Mouse (Mus musculus) layer of hippocampus, postnatal 14 days (tissue): ENCODE measurements around the gene Sympk. TPM values are rescaled to one million over a fixed set of nuclear protein-coding genes. Genes with fewer than 3 reads are reported as not detected.

ENCODE experiments used
- DNase-seq, 2 experiments: peaks; one replicate each; pipeline ENCODE4 v3.0.0; 2021 to 2022; ENCODE audit warnings: low spot score in 2 of 2, mixed read lengths in 1 of 2
- total RNA-seq, 2 experiments: library from RNA; stranded (reverse); gene quantifications; 2 replicates each; pipeline ENCODE4 v1.2.3; 2021

Gene Sympk
- total RNA-seq, 2 experiments from 2014 or later: 103 to 105 TPM

DNA sequence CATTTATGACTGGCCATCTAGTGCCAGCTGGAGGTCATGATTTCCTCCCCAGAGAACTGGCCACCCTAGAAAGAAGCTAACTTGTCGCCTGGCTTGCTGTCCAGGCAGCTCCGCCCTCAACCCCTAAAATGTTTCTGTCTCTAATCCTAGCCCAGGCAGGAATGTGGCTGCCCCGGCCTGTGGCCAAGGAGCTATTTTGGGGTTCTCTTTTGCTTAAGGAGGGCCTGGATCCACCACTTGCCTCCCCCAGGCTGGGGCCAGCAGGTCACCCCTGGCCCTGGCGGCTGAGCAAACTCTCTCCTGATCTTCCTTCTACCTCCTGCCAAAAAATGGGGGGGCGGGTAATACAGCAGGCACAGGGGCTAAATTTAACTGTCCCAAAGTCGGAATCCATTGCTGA, 58.9 kb downstream of the Sympk start:
- no peak for DNase-seq

DNA sequence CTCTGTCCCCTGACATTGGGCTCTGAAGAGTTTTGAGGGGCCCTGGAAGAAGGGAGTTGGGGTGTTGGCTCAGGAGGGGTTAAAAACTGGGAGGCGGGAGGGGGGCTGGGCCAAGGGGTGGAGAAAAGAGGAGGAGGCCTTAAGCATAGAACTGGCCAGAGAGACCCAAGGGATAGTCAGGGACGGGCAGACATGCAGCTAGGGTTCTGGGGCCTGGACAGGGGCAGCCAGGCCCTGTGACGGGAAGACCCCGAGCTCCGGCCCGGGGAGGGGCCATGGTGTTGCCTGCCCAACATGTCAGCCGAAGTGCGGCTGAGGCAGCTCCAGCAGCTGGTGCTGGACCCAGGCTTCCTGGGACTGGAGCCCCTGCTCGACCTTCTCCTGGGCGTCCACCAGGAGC, 59.5 kb downstream of the Sympk start, which contains the start of gene Dmpk:
TSS of gene Dmpk (plus strand) at position 149 of the 400 bp plus-strand sequence.
- DNase-seq: no peak

DNA sequence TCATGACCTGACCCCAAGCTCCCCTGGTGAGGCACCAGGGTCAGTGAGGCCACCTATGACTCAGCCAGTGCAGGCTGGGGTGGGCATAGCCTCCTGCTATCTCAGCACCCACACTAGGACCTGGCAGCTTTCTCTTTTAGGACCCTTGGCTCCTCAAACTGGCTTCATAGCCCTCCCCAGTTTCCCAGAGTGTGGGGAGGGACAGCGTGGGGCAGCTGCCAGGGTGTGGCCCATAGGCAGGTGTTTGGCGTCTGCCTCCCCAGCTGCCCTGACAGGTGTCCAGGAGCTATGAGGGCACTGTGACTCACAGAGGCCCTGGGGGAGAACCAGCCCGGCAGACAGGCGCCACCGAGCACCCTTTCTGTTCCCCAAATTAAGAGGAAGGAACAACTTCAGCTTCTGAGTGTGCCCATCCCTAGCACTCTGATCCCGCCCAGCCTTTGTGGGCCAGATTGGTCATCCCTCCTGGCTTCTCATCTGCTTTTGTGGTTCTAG, 60.1 kb downstream of the Sympk start:
- no peak for DNase-seq

DNA sequence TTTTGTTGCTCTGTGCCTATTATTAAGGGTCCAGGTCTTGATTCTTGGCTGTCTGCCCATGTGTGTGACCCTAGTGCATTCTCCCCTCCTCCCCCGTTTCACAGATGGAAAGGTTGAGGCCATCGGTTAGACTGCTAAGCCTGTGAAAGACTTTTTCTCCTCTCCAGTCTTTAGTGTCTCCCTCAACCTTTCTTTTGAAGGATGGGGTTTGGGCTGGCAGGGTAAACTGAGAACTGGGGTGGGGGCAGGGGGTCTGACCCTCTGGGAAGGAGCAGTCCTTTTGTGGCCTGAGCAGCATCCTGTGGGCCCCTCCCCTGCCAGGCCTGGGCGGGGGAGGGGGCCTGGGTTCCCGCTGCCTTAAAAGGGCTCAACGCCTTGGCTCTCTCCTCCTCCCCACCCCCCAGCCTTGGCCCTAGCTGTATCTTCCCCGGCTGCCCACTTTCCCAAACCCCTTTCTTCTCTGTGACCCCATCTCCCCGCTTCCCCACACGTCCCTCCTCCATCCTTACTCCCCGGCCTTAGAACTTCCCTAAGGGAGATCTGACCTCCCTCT, 60.8 kb downstream of the Sympk start:
- DNase-seq: no peak

DNA sequence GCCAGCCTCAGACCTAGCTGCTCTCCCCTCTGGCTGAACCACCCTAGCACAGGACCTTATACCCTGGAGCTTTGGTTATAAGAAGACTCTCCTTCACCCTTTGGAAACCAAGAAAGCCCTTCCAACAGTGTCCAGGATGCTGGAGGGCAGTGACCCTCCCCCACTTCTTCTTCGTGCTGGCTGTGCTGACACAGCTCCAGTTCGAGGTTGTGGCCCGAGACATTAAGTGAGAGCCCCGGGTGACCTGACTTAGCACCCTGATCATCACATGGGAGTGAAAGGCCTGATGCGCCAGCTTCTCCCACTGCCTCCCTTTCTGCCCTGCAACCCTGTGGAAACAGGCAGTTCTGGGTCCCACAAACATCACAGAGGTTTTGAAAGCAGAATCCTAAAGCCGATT, 61.3 kb downstream of the Sympk start:
- no peak for DNase-seq

GRCm38 (mm10) chr7:19086042-19086441, 61.9 kb downstream of the Sympk start:
- DNase-seq: no peak

- no peak for DNase-seq
Measured at GRCm38 (mm10) chr7:19086760-19087159, 62.6 kb downstream of the Sympk start.

- peak in 1 of 2 experiments; percentile 40 for DNase-seq
Measured at GRCm38 (mm10) chr7:19088813-19089212, 64.6 kb downstream of the Sympk start.

- no peak for DNase-seq
Measured at GRCm38 (mm10) chr7:19091913-19092312, 67.7 kb downstream of the Sympk start.

DNA sequence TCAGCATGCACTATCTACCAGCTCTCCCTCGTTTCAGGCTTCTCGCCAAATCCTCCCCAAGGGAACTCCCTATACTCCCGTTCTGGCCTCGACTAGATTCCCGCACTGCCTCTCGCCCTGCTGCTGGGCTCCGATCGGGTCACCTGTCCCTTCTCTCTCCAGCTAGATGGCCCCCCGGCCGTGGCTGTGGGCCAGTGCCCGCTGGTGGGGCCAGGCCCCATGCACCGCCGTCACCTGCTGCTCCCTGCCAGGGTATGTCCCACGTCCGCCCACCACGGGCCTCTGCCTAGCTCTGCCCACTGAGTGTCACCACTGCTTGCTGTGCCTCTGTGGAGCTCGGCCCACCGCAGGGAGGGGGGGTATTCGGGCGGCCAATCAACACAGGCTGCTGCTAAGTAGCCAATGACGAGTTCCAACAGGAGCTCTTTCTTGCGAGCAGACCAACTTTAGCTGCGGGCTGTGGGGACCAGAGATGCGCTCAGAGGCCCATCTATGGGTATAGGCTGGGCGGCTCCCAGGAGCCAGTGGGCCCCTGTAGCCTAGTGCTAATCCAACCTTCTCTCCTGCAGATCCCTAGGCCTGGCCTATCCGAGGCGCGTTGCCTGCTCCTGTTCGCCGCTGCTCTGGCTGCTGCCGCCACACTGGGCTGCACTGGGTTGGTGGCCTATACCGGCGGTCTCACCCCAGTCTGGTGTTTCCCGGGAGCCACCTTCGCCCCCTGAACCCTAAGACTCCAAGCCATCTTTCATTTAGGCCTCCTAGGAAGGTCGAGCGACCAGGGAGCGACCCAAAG, 68.4 kb downstream of the Sympk start:
- DNase-seq: peak; percentile 41 to 52

DNA sequence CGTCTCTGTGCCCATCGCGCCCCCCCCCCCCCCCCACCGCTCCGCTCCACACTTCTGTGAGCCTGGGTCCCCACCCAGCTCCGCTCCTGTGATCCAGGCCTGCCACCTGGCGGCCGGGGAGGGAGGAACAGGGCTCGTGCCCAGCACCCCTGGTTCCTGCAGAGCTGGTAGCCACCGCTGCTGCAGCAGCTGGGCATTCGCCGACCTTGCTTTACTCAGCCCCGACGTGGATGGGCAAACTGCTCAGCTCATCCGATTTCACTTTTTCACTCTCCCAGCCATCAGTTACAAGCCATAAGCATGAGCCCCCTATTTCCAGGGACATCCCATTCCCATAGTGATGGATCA, 69.0 kb downstream of the Sympk start:
- DNase-seq: peak; percentile 73 to 76

DNA sequence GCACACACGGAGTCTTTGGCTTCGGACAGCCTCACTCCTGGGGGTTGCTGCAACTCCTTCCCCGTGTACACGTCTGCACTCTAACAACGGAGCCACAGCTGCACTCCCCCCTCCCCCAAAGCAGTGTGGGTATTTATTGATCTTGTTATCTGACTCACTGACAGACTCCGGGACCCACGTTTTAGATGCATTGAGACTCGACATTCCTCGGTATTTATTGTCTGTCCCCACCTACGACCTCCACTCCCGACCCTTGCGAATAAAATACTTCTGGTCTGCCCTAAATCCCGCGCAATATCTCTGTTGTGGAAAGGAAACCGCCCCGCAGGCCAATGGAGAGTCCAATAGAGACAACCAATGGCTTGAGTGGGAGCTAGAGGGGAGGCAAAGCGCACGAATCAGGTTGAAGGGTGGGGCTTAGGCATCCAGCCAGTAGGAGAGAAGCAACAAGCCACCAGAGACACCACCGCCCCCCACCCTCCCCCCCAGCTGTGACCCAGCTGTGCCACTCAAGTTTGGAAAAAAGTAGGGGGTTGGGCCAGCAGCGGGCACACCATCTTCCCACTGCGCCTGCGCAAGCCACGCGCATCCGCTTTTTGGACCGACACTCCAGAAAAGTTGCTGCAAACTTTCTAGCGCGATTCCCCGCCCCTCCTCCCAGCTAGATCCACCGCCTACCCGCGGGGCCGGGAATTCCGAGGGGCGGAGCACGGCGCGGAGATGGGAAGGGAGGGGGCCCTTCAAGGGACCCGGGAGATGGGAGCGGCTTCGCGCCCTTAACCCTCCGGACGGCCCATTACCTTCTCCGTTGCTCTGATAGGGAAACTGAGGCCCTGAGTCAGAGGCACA, 69.6 kb downstream of the Sympk start:
- DNase-seq: peak; percentile 79 to 88

DNA sequence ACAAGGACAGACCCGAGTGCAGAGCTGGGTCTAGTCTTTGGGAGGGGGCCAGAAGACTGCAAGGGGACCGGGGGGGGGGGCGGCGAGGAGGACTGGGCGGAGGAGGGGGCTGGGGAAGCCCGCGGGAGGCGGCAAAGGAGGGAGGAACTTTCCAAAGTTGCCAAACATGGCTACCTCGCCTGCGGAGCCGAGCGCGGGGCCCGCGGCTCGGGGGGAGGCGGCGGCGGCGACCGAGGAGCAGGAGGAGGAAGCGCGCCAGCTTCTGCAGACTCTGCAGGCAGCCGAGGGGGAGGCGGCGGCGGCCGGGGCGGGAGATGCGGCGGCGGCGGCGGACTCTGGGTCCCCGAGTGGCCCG, 70.3 kb downstream of the Sympk start, which contains the start of gene Six5:
TSS of gene Six5 (plus strand) at position 124 of the 355 bp plus-strand sequence.
- DNase-seq: no peak

GRCm38 (mm10) chr7:19094826-19095750, 70.9 kb downstream of the Sympk start:
- no peak for DNase-seq

GRCm38 (mm10) chr7:19095751-19096110, 71.6 kb downstream of the Sympk start:
- no peak for DNase-seq

DNA sequence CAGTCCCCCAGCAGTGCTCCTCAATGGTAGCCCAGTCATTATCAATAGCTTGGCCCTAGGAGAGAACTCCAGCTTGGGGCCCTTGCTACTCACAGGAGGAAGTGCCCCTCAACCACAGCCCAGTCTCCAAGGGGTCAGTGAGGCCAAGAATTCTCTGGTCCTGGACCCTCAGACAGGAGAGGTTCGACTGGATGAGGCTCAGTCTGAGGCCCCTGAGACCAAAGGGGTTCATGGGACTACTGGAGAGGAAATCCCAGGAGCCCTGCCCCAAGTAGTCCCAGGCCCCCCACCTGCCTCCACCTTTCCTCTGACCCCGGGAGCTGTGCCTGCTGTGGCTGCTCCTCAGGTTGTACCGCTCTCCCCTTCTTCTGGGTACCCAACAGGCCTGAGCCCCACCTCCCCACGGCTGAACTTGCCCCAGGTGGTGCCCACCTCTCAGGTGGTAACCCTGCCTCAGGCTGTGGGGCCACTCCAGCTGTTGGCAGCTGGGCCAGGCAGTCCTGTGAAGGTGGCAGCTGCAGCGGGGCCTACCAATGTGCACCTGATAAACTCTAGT, 72.3 kb downstream of the Sympk start:
- no peak for DNase-seq

GRCm38 (mm10) chr7:19097217-19097616, 73.0 kb downstream of the Sympk start:
- DNase-seq: no peak

DNA sequence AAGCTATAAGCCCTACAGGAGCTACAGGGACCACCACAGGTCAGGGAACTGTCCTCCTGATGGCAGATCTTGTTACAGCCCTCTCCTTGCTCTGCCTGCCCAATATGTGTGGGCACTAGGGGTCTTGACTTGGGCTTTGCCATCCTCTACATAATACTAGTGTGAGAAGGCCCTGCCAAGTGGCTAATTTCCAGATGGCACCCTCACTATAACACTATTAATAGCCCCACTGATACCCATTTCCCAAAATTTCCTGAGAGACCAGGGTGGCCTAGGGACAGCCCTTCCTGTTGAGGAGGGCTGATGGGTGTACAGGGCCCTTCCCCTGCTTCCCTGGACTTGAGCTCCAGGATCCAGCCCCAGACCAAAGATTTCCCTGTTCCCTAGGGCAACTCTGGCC, 73.7 kb downstream of the Sympk start:
- DNase-seq: no peak

DNA sequence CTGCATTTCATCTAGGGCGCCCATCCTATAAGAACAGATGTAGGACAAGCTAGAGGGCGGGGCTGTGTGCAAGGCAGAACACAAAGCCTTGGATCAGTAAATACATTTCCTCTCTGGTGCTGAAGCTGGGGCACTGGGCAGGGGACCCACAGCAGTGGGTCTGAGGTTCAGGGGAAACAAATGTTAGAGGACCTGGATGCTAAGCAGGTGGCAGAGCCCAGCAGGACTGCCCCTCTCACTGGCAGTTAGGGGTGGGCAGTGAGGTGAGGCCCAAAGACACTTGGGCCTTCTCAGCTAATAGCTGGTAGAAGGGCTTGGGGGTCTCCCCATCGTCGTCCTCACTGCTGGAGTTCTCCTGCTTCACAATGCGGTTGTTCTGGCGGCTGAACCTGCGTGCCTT, 74.6 kb downstream of the Sympk start:
- DNase-seq: no peak

GRCm38 (mm10) chr7:19100290-19100689, 76.1 kb downstream of the Sympk start:
- no peak for DNase-seq

DNA sequence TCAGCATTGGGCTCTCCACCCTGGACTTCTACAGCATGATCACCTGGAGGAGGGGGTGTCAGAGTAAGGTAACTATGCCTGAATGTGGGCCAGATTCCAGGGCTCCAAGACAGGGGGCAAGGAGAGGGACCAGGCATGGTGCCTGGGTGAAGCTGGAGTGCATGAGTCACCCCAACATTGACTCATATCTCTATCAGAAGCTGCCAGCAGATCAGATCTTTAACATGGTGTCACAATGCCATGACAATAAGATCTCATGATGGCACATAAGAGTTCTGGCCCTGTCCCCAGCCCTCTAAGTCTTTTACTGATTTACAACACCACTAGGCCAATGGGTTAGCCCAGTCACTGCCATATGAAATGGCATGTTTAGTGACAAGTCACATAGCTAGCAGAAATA, 79.6 kb downstream of the Sympk start:
- DNase-seq: no peak
